ENCODE assay signal across 7 mouse cellular contexts in the genomic region with DNA sequence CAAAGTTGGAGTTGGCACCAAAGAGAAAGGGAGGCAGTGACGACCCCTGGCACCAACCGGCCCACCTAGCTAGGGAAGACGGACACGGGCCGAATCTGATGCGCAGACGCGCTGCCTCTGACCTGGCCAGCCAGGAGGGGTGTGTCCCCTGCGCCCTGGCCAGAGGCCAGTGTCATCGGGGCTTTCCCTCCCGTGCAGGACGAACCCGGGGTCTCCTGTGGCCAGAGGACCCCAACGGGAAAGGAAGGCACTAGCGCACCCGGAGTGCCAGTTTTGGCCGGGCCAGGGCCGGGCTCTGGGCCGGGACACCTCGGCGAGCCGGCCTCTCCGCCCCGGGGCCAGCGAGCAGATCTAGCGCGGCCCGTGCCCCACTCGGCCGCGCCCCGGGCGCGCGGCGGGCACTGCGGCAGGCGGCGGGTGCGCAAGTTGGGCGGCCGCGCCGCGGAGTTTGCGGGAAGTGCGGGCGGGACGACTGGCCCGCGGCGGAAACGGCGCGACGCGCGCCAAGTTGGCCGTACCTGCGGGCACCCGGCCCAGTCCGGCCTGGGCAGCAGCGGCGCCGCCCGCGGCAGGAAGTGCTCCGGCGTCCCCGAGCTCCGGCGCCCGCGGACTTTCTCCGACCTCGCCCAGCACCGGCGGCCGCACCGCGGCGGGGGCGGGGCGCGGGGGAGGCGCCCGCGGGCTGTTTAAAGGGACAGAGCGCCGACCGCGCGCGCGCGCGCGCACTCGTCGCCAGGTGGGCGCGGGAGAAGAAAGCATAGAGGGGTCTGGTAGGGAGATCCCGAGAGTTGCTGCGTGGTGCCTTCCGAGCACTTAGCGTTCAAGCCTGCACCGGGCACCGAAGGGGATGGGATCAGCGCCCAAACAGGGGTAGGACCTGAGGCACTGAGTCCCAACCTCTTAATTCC. TPM values are rescaled to one million over a fixed set of nuclear protein-coding genes. Genes with fewer than 3 reads are reported as not detected.
DNase-seq lines count a peak whose midpoint lies in the region; ATAC-seq and TF ChIP-seq lines count a peak whose summit lies in the region.

No protein-coding gene starts in this region.

- under 1% methylated on average over 78 of the region's 109 CpGs for WGBS in forebrain, embryonic 13.5 days

- CTCF ChIA-PET in Patski (lab: Charles Lee): no interaction called here

- in situ Hi-C loops in Patski (cut with MboI; ENCODE audit: low pct_unique_long_range_greater_than_20kb): no loop called here

- H3K4me1 ChIP-seq in forebrain, embryonic 13.5 days: peaks cover 22% of the 10 kb centered on the region

- H3K9ac ChIP-seq in forebrain, embryonic 13.5 days: peak overlapping the region; percentile 69

- no peak for DNase-seq in Patski (ENCODE audit: low read depth, low spot score)
- DNase-seq in heart, postnatal 36 days: peak; percentile 78 to 82
- DNase-seq in left cerebral cortex, postnatal 4 days: peak; percentile 40
- peak; percentile 31 to 32 for DNase-seq in spleen, postnatal 36 days (ENCODE audit: low spot score in 2 of 2)

- H3K27ac ChIP-seq in forebrain, embryonic 13.5 days: no peak overlapping the region

- peak overlapping the region; percentile 68 for H3K4me3 ChIP-seq in forebrain, embryonic 13.5 days

- no peak for TF ChIP-seq CTCF in Patski (IDR thresholded peaks at IDR 0.05)

- no peaks in the 10 kb centered on the region for H3K36me3 ChIP-seq in forebrain, embryonic 13.5 days (ENCODE audit: poor library complexity, severe bottlenecking)

- POLR2A ChIA-PET in Patski (lab: Charles Lee): interaction anchor here (1.1 kb wide), 1 partner anchor 12 kb away, joined by 3 read pairs; no protein-coding TSS in a partner anchor

- peak; percentile 51 for ATAC-seq in Patski
- ATAC-seq in cerebellum, adult (ENCODE audit: insufficient number of reproducible peaks, low FRiP score, low TSS enrichment): peak; percentile 28; the same call in 1 of the 2 replicates
- ATAC-seq in forebrain, embryonic 13.5 days: peak; percentile 38; the same call in 1 of the 2 replicates
- 0 out of 2 replicates have a peak, but pooled peaks have one; percentile 21 for ATAC-seq in megakaryocyte progenitor cell, adult 5-6 weeks (replicated peaks; ENCODE audit: poor library complexity)

- no peaks in the 10 kb centered on the region for H3K9me3 ChIP-seq in forebrain, embryonic 13.5 days (replicated peaks)

- H3K4me2 ChIP-seq in forebrain, embryonic 13.5 days: peak overlapping the region; percentile 95

- intact Hi-C loops in heart, postnatal 36 days (cut with DNase I): loop anchor here (2.0 kb wide), 1 partner anchor 18 kb away; no protein-coding TSS in a partner anchor
- intact Hi-C loops in left cerebral cortex, postnatal 4 days (cut with DNase I): no loop called here

- no peaks in the 10 kb centered on the region for H3K27me3 ChIP-seq in Patski
- H3K27me3 ChIP-seq in forebrain, embryonic 13.5 days: peaks cover 53% of the 10 kb centered on the region

RNA-seq across cellular contexts. Expression of a gene that starts 0.6 kb away (rescaled TPM):
- polyA plus RNA-seq in Patski (2021): 37.0 TPM
- 9.4 and 10.6 TPM in 2 replicates for polyA plus RNA-seq in forebrain, embryonic 13.5 days (2015; fragmentation: Nextera tagmentation; extraction: Ambion mirVana)
- 10 to 100 TPM; 23.4 to 25.3 TPM for total RNA-seq in heart, postnatal 36 days (2021)
- total RNA-seq in left cerebral cortex, postnatal 4 days (2021): 10 to 100 TPM; 24.6 to 26.5 TPM
- 1.1 and 1.2 TPM in 2 replicates for total RNA-seq in megakaryocyte progenitor cell, adult 5-6 weeks (2015)
- total RNA-seq in megakaryocyte progenitor cell, adult 5-6 weeks (2017): 0.67 and 1.2 TPM in 2 replicates

Comparison
In these comparisons a context has a peak if more than half of its experiments do, and no peak if none do; other contexts are left out.
1. RNA of a gene that starts 0.6 kb away (total RNA-seq): 24.6 to 26.5 TPM in left cerebral cortex, postnatal 4 days and 23.4 to 25.3 TPM in heart, postnatal 36 days; 0.67 to 1.2 TPM in megakaryocyte progenitor cell, adult 5-6 weeks; every median in the first group is over 10 times any median in the second.
2. Peak in every context shown above with its lines, with median percentiles within 50 percentile points of each other: ATAC-seq.